Mouse (Mus musculus): Measurements from ENCODE around the gene Klrb1a. TPM values are rescaled to one million over a fixed set of nuclear protein-coding genes. Genes with fewer than 3 reads are reported as not detected.
"Not testable (repeated sequence)": the region's sequence is repeated elsewhere in the genome, so short reads cannot be mapped to it uniquely, and the experiment has no call there.

Gene Klrb1a
- polyA plus RNA-seq, 1 experiment from 2014 or later, result not detected

GRCm38 (mm10) chr6:128630912-128631905 is 7.9 kb upstream of the Klrb1a start:
- H3K4me2 ChIP-seq; ATAC-seq (ENCODE audit: low FRiP score); H3K4me1 ChIP-seq (replicated peaks); H3K27ac ChIP-seq; H3K9ac ChIP-seq; H3K9me3 ChIP-seq; H3K4me3 ChIP-seq; H3K36me3 ChIP-seq; H3K27me3 ChIP-seq: not testable (repeated sequence)
- 82% methylated on average over 15 of the region's 15 CpGs for WGBS

GRCm38 (mm10) chr6:128629771-128630739 is 6.7 kb upstream of the Klrb1a start:
- H3K9me3 ChIP-seq; H3K4me1 ChIP-seq (replicated peaks); H3K27ac ChIP-seq; H3K4me3 ChIP-seq; H3K27me3 ChIP-seq; H3K4me2 ChIP-seq; H3K9ac ChIP-seq; H3K36me3 ChIP-seq: not testable (repeated sequence)
- WGBS, result 50% methylated on average over 13 of the region's 13 CpGs
- peak; percentile 92 for ATAC-seq (ENCODE audit: low FRiP score)

- not testable (repeated sequence) for H3K27ac ChIP-seq; H3K4me1 ChIP-seq (replicated peaks); H3K36me3 ChIP-seq; H3K4me2 ChIP-seq; H3K9ac ChIP-seq; ATAC-seq (ENCODE audit: low FRiP score); H3K9me3 ChIP-seq; H3K27me3 ChIP-seq; H3K4me3 ChIP-seq
- 94% methylated on average over 6 of the region's 6 CpGs for WGBS
Measured at GRCm38 (mm10) chr6:128625246-128625645, 1.9 kb upstream of the Klrb1a start.

GRCm38 (mm10) chr6:128624425-128624824 is 1.1 kb upstream of the Klrb1a start:
- WGBS, result 89% methylated on average over 4 of the region's 4 CpGs
- Histone ChIP-seq H3K4me3 (no peak overlapping the region), H3K27me3 (no peaks in the 10 kb centered on the region), H3K9ac (no peak overlapping the region), H3K4me1 (replicated peaks) (no peaks in the 10 kb centered on the region), H3K27ac (no peak overlapping the region), H3K4me2 (no peak overlapping the region), H3K36me3 (no peaks in the 10 kb centered on the region), H3K9me3 (no peaks in the 10 kb centered on the region)
- no peak for ATAC-seq (ENCODE audit: low FRiP score)

- Histone ChIP-seq H3K4me2 (no peak overlapping the region), H3K27me3 (no peaks in the 10 kb centered on the region), H3K9ac (no peak overlapping the region), H3K9me3 (no peaks in the 10 kb centered on the region), H3K36me3 (no peaks in the 10 kb centered on the region), H3K4me1 (replicated peaks) (no peaks in the 10 kb centered on the region), H3K27ac (no peak overlapping the region), H3K4me3 (no peak overlapping the region)
- 63% methylated on average over 2 of the region's 2 CpGs for WGBS
- no peak for ATAC-seq (ENCODE audit: low FRiP score)
Measured at GRCm38 (mm10) chr6:128622733-128623132, 600 bp downstream of the Klrb1a start.

- WGBS, result 62% methylated on average over 9 of the region's 9 CpGs
- no peak for ATAC-seq (ENCODE audit: low FRiP score)
- Histone ChIP-seq H3K9ac (no peak overlapping the region), H3K36me3 (no peaks in the 10 kb centered on the region), H3K27me3 (no peaks in the 10 kb centered on the region), H3K4me1 (replicated peaks) (peaks cover 10% of the 10 kb centered on the region), H3K4me2 (no peak overlapping the region), H3K9me3 (no peaks in the 10 kb centered on the region), H3K27ac (no peak overlapping the region), H3K4me3 (no peak overlapping the region)
Measured at GRCm38 (mm10) chr6:128606350-128606749, 17.0 kb downstream of the Klrb1a start.

- Histone ChIP-seq H3K4me2 (no peak overlapping the region), H3K9me3 (no peaks in the 10 kb centered on the region), H3K36me3 (no peaks in the 10 kb centered on the region), H3K4me1 (replicated peaks) (peaks cover 10% of the 10 kb centered on the region), H3K4me3 (no peak overlapping the region), H3K9ac (no peak overlapping the region), H3K27ac (no peak overlapping the region), H3K27me3 (no peaks in the 10 kb centered on the region)
- no peak for ATAC-seq (ENCODE audit: low FRiP score)
- 49% methylated on average over 5 of the region's 5 CpGs for WGBS
Measured at GRCm38 (mm10) chr6:128604512-128604911, 18.8 kb downstream of the Klrb1a start.

- Histone ChIP-seq H3K4me2 (peak overlapping the region; percentile 34), H3K27me3 (no peaks in the 10 kb centered on the region), H3K9me3 (no peaks in the 10 kb centered on the region), H3K4me3 (no peak overlapping the region; the same call in 1 of the 2 replicates), H3K9ac (peak overlapping the region; percentile 35; the same call in 1 of the 2 replicates), H3K36me3 (no peaks in the 10 kb centered on the region), H3K27ac (no peak overlapping the region), H3K4me1 (replicated peaks) (peaks cover 10% of the 10 kb centered on the region)
- peak; percentile 74 for ATAC-seq (ENCODE audit: low FRiP score)
- 46% methylated on average over 10 of the region's 10 CpGs for WGBS
Measured at GRCm38 (mm10) chr6:128602463-128603201, 20.7 kb downstream of the Klrb1a start.

- Histone ChIP-seq H3K4me2 (peak overlapping the region; percentile 34), H3K27ac (no peak overlapping the region), H3K9ac (peak overlapping the region; percentile 35; the same call in 1 of the 2 replicates), H3K9me3 (no peaks in the 10 kb centered on the region), H3K36me3 (no peaks in the 10 kb centered on the region), H3K4me1 (replicated peaks) (peaks cover 10% of the 10 kb centered on the region), H3K4me3 (no peak overlapping the region; the same call in 1 of the 2 replicates), H3K27me3 (no peaks in the 10 kb centered on the region)
- ATAC-seq (ENCODE audit: low FRiP score), result 0 out of 2 replicates have a peak, but pooled peaks have one; percentile 4
- WGBS, result 26% methylated on average over 3 of the region's 3 CpGs
Measured at GRCm38 (mm10) chr6:128602026-128602425, 21.3 kb downstream of the Klrb1a start.

- H3K4me2 ChIP-seq, result no peak overlapping the region
- H3K9me3 ChIP-seq, result no peaks in the 10 kb centered on the region
- no peak for ATAC-seq (ENCODE audit: low FRiP score)
- 62% methylated on average over 4 of the region's 4 CpGs for WGBS
- no peak overlapping the region for H3K9ac ChIP-seq
- no peaks in the 10 kb centered on the region for H3K27me3 ChIP-seq
- H3K4me1 ChIP-seq (replicated peaks), result peaks cover 13% of the 10 kb centered on the region
- H3K4me3 ChIP-seq, result no peak overlapping the region
- H3K27ac ChIP-seq, result no peak overlapping the region
- no peaks in the 10 kb centered on the region for H3K36me3 ChIP-seq
Measured at GRCm38 (mm10) chr6:128599555-128599954, 23.8 kb downstream of the Klrb1a start.

- H3K4me1 ChIP-seq (replicated peaks), result peaks cover 13% of the 10 kb centered on the region
- ATAC-seq (ENCODE audit: low FRiP score), result no peak
Measured at GRCm38 (mm10) chr6:128598256-128599047, 24.9 kb downstream of the Klrb1a start.

More at GRCm38 (mm10) chr6:128598256-128599047, 24.9 kb downstream of the Klrb1a start:
- Histone ChIP-seq H3K4me3 (no peak overlapping the region), H3K9me3 (no peaks in the 10 kb centered on the region), H3K9ac (no peak overlapping the region), H3K36me3 (no peaks in the 10 kb centered on the region), H3K4me2 (no peak overlapping the region), H3K27ac (no peak overlapping the region), H3K27me3 (no peaks in the 10 kb centered on the region)
- 71% methylated on average over 2 of the region's 2 CpGs for WGBS
